Mouse (Mus musculus) MEL (cell line): ENCODE data around the gene Vsig8.

Experiments
- BHLHE40 ChIP-seq: IDR thresholded peaks from 2 replicates; pipeline ENCODE4 v1.6.1; 2012; ENCODE audit warnings: low read depth, mild to moderate bottlenecking, inconsistent platforms, low read length, improper control_type of control experiment, borderline replicate concordance
- CTCF ChIP-seq, 3 experiments: IDR thresholded peaks in 2 of 3; conservative IDR thresholded peaks in 1 of 3; 2 replicates each; pipeline ENCODE4 v1.5.1; 2011 to 2012; ENCODE audit warnings: low read length in 3 of 3, low read depth in 2 of 3, mild to moderate bottlenecking in 2 of 3, improper control_type of control experiment in 1 of 3, inconsistent platforms in 1 of 3, mixed read lengths in 1 of 3, moderate library complexity in 1 of 3; ENCODE audit not compliant: control insufficient read depth in 1 of 3, insufficient read depth in 1 of 3, poor library complexity in 1 of 3, severe bottlenecking in 1 of 3
- KAT2A ChIP-seq: conservative IDR thresholded peaks from 2 replicates; pipeline ENCODE4 v1.6.1; 2012; ENCODE audit warnings: low read depth, low read length, improper control_type of control experiment, inconsistent platforms
- POLR2AphosphoS2 ChIP-seq: IDR thresholded peaks from 2 replicates; pipeline ENCODE4 v1.6.1; 2011; ENCODE audit warnings: low read length, improper control_type of control experiment

DNA sequence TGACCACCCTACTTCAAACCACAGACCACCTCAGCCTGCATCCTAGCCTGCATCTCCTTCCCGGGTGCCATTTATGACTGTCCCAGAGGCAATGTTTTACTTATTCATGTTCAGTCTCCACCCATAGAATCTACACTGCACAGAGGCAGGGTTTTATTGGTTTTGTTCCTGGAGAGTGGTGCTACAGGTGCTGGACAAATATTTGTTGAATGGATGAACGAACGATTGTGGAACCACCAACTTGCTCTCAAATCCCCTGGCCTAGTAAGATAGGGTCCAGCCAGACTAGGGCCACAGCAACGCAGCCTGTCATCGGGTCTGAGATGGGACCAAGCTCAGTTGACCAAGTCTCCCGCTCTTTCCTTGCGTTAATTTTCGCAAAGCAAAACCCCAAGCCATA, 45.8 kb upstream of the Vsig8 start:
- TF ChIP-seq BHLHE40 (no peak), CTCF (IDR thresholded peaks at IDR 0.05 in 2 of 3, conservative IDR thresholded peaks at IDR 0.05 in 1 of 3; ENCODE audit: control insufficient read depth in 1 of 3, insufficient read depth in 1 of 3, low read depth in 2 of 3, low read length in 3 of 3, poor library complexity in 1 of 3, severe bottlenecking in 1 of 3) (no peak), POLR2AphosphoS2 (no peak), KAT2A (no peak)
